Mouse (Mus musculus): ENCODE data around the gene Slamf1.

DNA sequence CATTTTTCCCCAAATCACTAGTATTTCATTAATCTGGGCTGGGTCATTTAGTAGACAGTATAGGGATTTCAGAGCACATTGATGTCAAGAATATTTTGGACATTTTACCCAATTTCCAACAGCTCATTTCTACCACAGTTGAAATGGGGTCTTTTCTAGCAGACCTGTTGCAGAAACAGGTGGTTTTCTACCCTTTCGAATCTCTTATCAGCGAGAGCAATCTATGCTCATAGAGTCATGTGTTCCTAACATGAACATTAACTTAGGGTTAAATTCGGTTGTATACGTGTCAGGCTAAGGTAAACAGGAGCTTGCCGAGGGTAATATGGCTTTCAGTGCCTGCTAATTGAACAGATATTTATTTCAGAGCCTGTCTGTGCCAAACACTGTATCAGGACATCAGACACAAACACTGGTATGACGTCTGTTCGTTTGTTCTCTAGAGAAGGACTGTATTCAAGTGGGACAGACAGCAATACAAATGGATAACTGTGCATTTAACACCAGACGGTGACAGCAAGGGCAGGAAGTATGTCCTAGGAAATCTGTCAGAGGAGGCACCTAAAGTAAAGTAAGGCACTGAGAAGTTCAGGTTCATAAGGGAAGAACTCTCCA, 5.3 kb downstream of the Slamf1 start:
- no peak for TF ChIP-seq CTCF (IDR thresholded peaks at IDR 0.05; ENCODE audit: insufficient read depth, low read length)
- TF ChIP-seq POLR2A (IDR thresholded peaks at IDR 0.05; ENCODE audit: borderline replicate concordance, extremely low read depth, low read depth, low read length), result no peak
